Comparison of ENCODE assay signal across 11 mouse cellular contexts in the genomic region with DNA sequence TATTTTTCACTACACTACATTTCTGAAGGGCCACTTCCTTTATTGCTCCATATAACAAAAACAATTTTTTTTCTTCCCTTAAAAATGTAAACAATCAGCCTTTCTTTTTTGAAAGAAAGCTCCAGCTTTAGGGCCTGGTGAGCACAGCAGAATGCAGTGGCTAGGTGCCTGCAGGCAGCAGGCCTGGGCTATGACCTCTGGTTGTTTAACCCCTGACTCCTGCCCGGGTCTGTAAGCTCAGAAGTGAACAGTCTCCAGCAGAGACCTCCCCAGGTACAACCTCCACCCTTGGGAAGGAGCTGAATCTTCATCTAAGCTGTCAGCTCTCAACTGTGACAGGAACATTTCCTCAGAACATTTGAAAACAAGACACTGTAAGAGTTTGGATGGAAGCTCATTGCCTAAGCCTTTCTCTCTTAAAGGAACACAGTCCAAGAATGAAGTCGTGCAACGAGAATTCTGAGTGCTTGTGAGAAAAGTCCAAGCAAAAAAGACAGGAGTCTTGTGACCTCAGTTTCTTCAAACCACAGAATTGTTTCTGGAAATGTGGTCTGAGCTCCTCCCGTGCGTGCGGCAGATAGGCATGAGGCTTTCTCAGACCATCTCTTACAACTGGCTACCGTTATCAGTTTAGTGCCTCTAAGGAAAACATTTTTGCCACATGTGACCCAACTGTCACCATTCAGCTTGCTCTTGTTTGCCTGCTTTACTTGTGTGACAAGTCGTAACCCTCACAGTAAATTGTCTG. TPM values are rescaled to one million over a fixed set of nuclear protein-coding genes. Genes with fewer than 3 reads are reported as not detected.
A peak's percentile ranks its signal among the peaks of the same experiment; 100 is the strongest.
DNase-seq lines count a peak whose midpoint lies in the region; ATAC-seq lines count a peak whose summit lies in the region.
"Had no signal": no experiment of that assay in that cellular context is flagged by ENCODE, and none has a peak within 500 bp of the region (broad histone marks: within the 10 kb centered on the region; RNA-seq: fewer than 3 reads in every experiment).

No protein-coding gene starts in this region.

- peak overlapping the region; percentile 34; the same call in 1 of the 2 replicates for H3K9ac ChIP-seq in liver, embryonic 13.5 days
- H3K9ac ChIP-seq in hindbrain, embryonic 16.5 days (ENCODE audit: low read depth, low read length): no peak overlapping the region
- H3K9ac ChIP-seq: forebrain, postnatal 0 days; midbrain, embryonic 15.5 days had no signal

- intact Hi-C loops in left cerebral cortex, postnatal 36 days (cut with DNase I): no loop called here

- 0 out of 2 replicates have a peak overlapping the region, but pooled peaks have one; percentile 3 for H3K4me2 ChIP-seq in liver, embryonic 13.5 days
- no peak overlapping the region for H3K4me2 ChIP-seq in hindbrain, embryonic 16.5 days (ENCODE audit: low read length)
- H3K4me2 ChIP-seq: heart, embryonic 11.5 days; midbrain, embryonic 15.5 days had no signal

- peaks cover 17% of the 10 kb centered on the region for H3K36me3 ChIP-seq in megakaryocyte, embryonic 14.5 days (replicated peaks; ENCODE audit: low read length)
- H3K36me3 ChIP-seq in liver, embryonic 13.5 days: no peaks in the 10 kb centered on the region
- no peaks in the 10 kb centered on the region for H3K36me3 ChIP-seq in hindbrain, embryonic 16.5 days (ENCODE audit: control insufficient read depth, insufficient read depth, low read length)
- H3K36me3 ChIP-seq: midbrain, embryonic 15.5 days had no signal

- peak; percentile 83 for DNase-seq in c-Kit-positive CD71-positive TER-119-negative erythroid progenitor cells, embryonic 14.5 days (ENCODE audit: low read depth)
- peak; percentile 54 for DNase-seq in liver, embryonic 13.5 days
- DNase-seq in left cerebral cortex, postnatal 36 days (ENCODE audit: low spot score in 2 of 2): no peak
- DNase-seq in kidney, adult 9 months: no peak
- DNase-seq: adrenal gland, adult 8-10 months had no signal

- H3K27me3 ChIP-seq in megakaryocyte, embryonic 14.5 days (replicated peaks): no peaks in the 10 kb centered on the region
- H3K27me3 ChIP-seq in liver, embryonic 13.5 days: no peaks in the 10 kb centered on the region
- H3K27me3 ChIP-seq in hindbrain, embryonic 16.5 days (replicated peaks; ENCODE audit: control insufficient read depth, insufficient read depth, low read length): no peaks in the 10 kb centered on the region
- H3K27me3 ChIP-seq: midbrain, embryonic 15.5 days had no signal

- WGBS in liver, embryonic 13.5 days (ENCODE audit: insufficient replicate concordance): 17% methylated on average over 8 of the region's 8 CpGs
- WGBS in hindbrain, embryonic 16.5 days: 73% methylated on average over 8 of the region's 8 CpGs

- no peak for ATAC-seq in megakaryocyte, adult 5-6 weeks (ENCODE audit: poor library complexity, severe bottlenecking)
- peak; percentile 92 for ATAC-seq in liver, embryonic 13.5 days (ENCODE audit: low read depth)
- no peak for ATAC-seq in hindbrain, embryonic 16.5 days
- ATAC-seq: midbrain, embryonic 15.5 days had no signal

- peaks cover 23% of the 10 kb centered on the region for H3K4me1 ChIP-seq in megakaryocyte, embryonic 14.5 days
- H3K4me1 ChIP-seq in liver, embryonic 13.5 days (replicated peaks): peaks cover 20% of the 10 kb centered on the region
- H3K4me1 ChIP-seq in hindbrain, embryonic 16.5 days (ENCODE audit: control insufficient read depth, insufficient read depth, low read depth, low read length): no peaks in the 10 kb centered on the region
- H3K4me1 ChIP-seq: midbrain, embryonic 15.5 days had no signal

- H3K4me3 ChIP-seq in megakaryocyte, embryonic 14.5 days (replicated peaks): peak overlapping the region; percentile 76
- H3K4me3 ChIP-seq in liver, embryonic 13.5 days (replicated peaks): no peak overlapping the region
- no peak overlapping the region for H3K4me3 ChIP-seq in hindbrain, embryonic 16.5 days (ENCODE audit: low read length)
- H3K4me3 ChIP-seq: midbrain, embryonic 15.5 days had no signal

- peaks cover 6% of the 10 kb centered on the region; the same call in 1 of the 2 replicates for H3K9me3 ChIP-seq in megakaryocyte, embryonic 14.5 days
- no peaks in the 10 kb centered on the region for H3K9me3 ChIP-seq in liver, embryonic 13.5 days (replicated peaks)
- H3K9me3 ChIP-seq in hindbrain, embryonic 16.5 days (ENCODE audit: control insufficient read depth, low read length): no peaks in the 10 kb centered on the region
- H3K9me3 ChIP-seq: midbrain, embryonic 15.5 days had no signal

- H3K27ac ChIP-seq in liver, embryonic 13.5 days: peak overlapping the region; percentile 87
- no peak overlapping the region for H3K27ac ChIP-seq in hindbrain, embryonic 16.5 days (ENCODE audit: low read depth, low read length)
- H3K27ac ChIP-seq: midbrain, embryonic 15.5 days had no signal

RNA-seq across cellular contexts. Expression of gene Bbs12, which starts 8.8 kb away (rescaled TPM):
- polyA plus RNA-seq in megakaryocyte, embryonic 14.5 days (2012; ENCODE audit: insufficient read depth, low replicate concordance): not detected in 2 replicates
- total RNA-seq in megakaryocyte, adult 5-6 weeks (2015): 0.29 and 3.0 TPM in 2 replicates
- 0.69 and 1.5 TPM in 2 replicates for total RNA-seq in megakaryocyte, adult 5-6 weeks (2017)
- polyA plus RNA-seq in liver, embryonic 13.5 days (2015; fragmentation: Nextera tagmentation; extraction: Ambion mirVana): 4.0 and 5.1 TPM in 2 replicates
- 5.1 and 5.2 TPM in 2 replicates for polyA plus RNA-seq in hindbrain, embryonic 16.5 days (2015; fragmentation: Nextera tagmentation; extraction: Ambion mirVana)
- total RNA-seq in left cerebral cortex, postnatal 36 days (2021): 1 to 10 TPM; 3.3 to 4.1 TPM

RNA-seq across cellular contexts. Expression of gene Cetn4, which starts 8.9 kb away (rescaled TPM):
- 7.8 TPM in 1 of 2 replicates, not detected in the other for polyA plus RNA-seq in megakaryocyte, embryonic 14.5 days (2012; ENCODE audit: insufficient read depth, low replicate concordance)
- 0.31 and 1.3 TPM in 2 replicates for total RNA-seq in megakaryocyte, adult 5-6 weeks (2015)
- 0.45 and 2.2 TPM in 2 replicates for total RNA-seq in megakaryocyte, adult 5-6 weeks (2017)
- 2.1 and 3.0 TPM in 2 replicates for polyA plus RNA-seq in liver, embryonic 13.5 days (2015; fragmentation: Nextera tagmentation; extraction: Ambion mirVana)
- 2.5 and 3.3 TPM in 2 replicates for polyA plus RNA-seq in hindbrain, embryonic 16.5 days (2015; fragmentation: Nextera tagmentation; extraction: Ambion mirVana)
- total RNA-seq in left cerebral cortex, postnatal 36 days (2021): 1 to 10 TPM; 9.3 TPM

RNA-seq across cellular contexts. Expression of gene Fgf2, which starts 44.6 kb away (rescaled TPM):
- polyA plus RNA-seq in megakaryocyte, embryonic 14.5 days (2012; ENCODE audit: insufficient read depth, low replicate concordance): not detected in 2 replicates
- not detected in 2 replicates for total RNA-seq in megakaryocyte, adult 5-6 weeks (2015)
- not detected in 2 replicates for total RNA-seq in megakaryocyte, adult 5-6 weeks (2017)
- polyA plus RNA-seq in liver, embryonic 13.5 days (2015; fragmentation: Nextera tagmentation; extraction: Ambion mirVana): 0.10 and 0.13 TPM in 2 replicates
- polyA plus RNA-seq in hindbrain, embryonic 16.5 days (2015; fragmentation: Nextera tagmentation; extraction: Ambion mirVana): 0.55 and 0.60 TPM in 2 replicates
- total RNA-seq in left cerebral cortex, postnatal 36 days (2021): 1 to 10 TPM; 3.6 to 4.2 TPM

Comparison
In these comparisons a context has a peak if more than half of its experiments do, and no peak if none do; other contexts are left out.
1. DNase-seq: peak in c-Kit-positive CD71-positive TER-119-negative erythroid progenitor cells, embryonic 14.5 days (single experiment) and liver, embryonic 13.5 days (single experiment); none in left cerebral cortex, postnatal 36 days (0 of 2) and kidney, adult 9 months (single experiment).